ENCODE assay signal across 20 mouse cellular contexts in genomic region chr7:126007132-126007910, GRCm38 (mm10).
DNase-seq lines count a peak whose midpoint lies in the region; ATAC-seq lines count a peak whose summit lies in the region.
"Had no signal": no experiment of that assay in that cellular context is flagged by ENCODE, and none has a peak within 500 bp of the region (broad histone marks: within the 10 kb centered on the region; RNA-seq: fewer than 3 reads in every experiment).

No protein-coding gene starts in this region.

- H3K36me3 ChIP-seq in hindbrain, embryonic 13.5 days = no peaks in the 10 kb centered on the region
- no peaks in the 10 kb centered on the region for H3K36me3 ChIP-seq in hindbrain, embryonic 14.5 days (replicated peaks; ENCODE audit: control insufficient read depth, insufficient read depth)
- no peaks in the 10 kb centered on the region for H3K36me3 ChIP-seq in neural tube, embryonic 13.5 days
- H3K36me3 ChIP-seq: embryonic facial prominence, embryonic 13.5 days; forebrain, embryonic 12.5 days; heart, embryonic 10.5 days had no signal

- no peak overlapping the region for H3K4me3 ChIP-seq in hindbrain, embryonic 13.5 days
- no peak overlapping the region for H3K4me3 ChIP-seq in hindbrain, embryonic 14.5 days (replicated peaks; ENCODE audit: low read length)
- H3K4me3 ChIP-seq in neural tube, embryonic 13.5 days = no peak overlapping the region
- H3K4me3 ChIP-seq: embryonic facial prominence, embryonic 13.5 days; forebrain, embryonic 12.5 days; heart, embryonic 10.5 days had no signal

- no peaks in the 10 kb centered on the region for H3K27me3 ChIP-seq in hindbrain, embryonic 13.5 days
- H3K27me3 ChIP-seq in hindbrain, embryonic 14.5 days (ENCODE audit: control insufficient read depth, insufficient read depth, low read length) = no peaks in the 10 kb centered on the region
- H3K27me3 ChIP-seq in neural tube, embryonic 13.5 days = no peaks in the 10 kb centered on the region
- H3K27me3 ChIP-seq: embryonic facial prominence, embryonic 13.5 days had no signal

- peak; percentile 56 for DNase-seq in embryo, embryonic 10.5 days (ENCODE audit: low spot score)
- no peak for DNase-seq in embryo, embryonic 9.5 days (ENCODE audit: extremely low spot score)
- no peak for DNase-seq in hindbrain, embryonic 14.5 days (ENCODE audit: low spot score)
- peak; percentile 21 for DNase-seq in forelimb bud, embryonic 11.5 days (ENCODE audit: low read depth, low spot score)
- no peak for DNase-seq in layer of hippocampus, adult 18-20 months (ENCODE audit: low spot score in 2 of 2)
- no peak for DNase-seq in thymus, postnatal 10 days (ENCODE audit: low spot score in 2 of 2)
- DNase-seq: adrenal gland, postnatal 10 days; cerebellum, adult 11-12 months; cerebellum, adult 9-11 months; cerebellum, postnatal 36 days; gastrocnemius, postnatal 36 days; heart, adult 11 months; heart, postnatal 10 days; heart, postnatal 4 days had no signal

- peak overlapping the region; percentile 69; the same call in 1 of the 2 replicates for H3K27ac ChIP-seq in hindbrain, embryonic 13.5 days
- H3K27ac ChIP-seq in hindbrain, embryonic 14.5 days = no peak overlapping the region; the same call in 1 of the 2 replicates
- peak overlapping the region; percentile 89 for H3K27ac ChIP-seq in neural tube, embryonic 13.5 days (replicated peaks)
- H3K27ac ChIP-seq: embryonic facial prominence, embryonic 13.5 days; heart, embryonic 10.5 days had no signal

- H3K4me2 ChIP-seq in hindbrain, embryonic 13.5 days = no peak overlapping the region
- no peak overlapping the region for H3K4me2 ChIP-seq in hindbrain, embryonic 14.5 days (replicated peaks)
- no peak overlapping the region for H3K4me2 ChIP-seq in neural tube, embryonic 13.5 days
- H3K4me2 ChIP-seq: embryonic facial prominence, embryonic 13.5 days; forebrain, embryonic 12.5 days had no signal

- 51% methylated on average over 10 of the region's 10 CpGs for WGBS in hindbrain, embryonic 13.5 days
- WGBS in hindbrain, embryonic 14.5 days = 52% methylated on average over 10 of the region's 10 CpGs
- WGBS in neural tube, embryonic 13.5 days = 22% methylated on average over 10 of the region's 10 CpGs

- H3K9ac ChIP-seq in hindbrain, embryonic 13.5 days = no peak overlapping the region
- H3K9ac ChIP-seq in hindbrain, embryonic 14.5 days = no peak overlapping the region
- no peak overlapping the region for H3K9ac ChIP-seq in neural tube, embryonic 13.5 days
- H3K9ac ChIP-seq: embryonic facial prominence, embryonic 13.5 days; forebrain, embryonic 12.5 days had no signal

- H3K4me1 ChIP-seq in hindbrain, embryonic 13.5 days (replicated peaks) = peaks cover 49% of the 10 kb centered on the region
- peaks cover 10% of the 10 kb centered on the region; the same call in 1 of the 2 replicates for H3K4me1 ChIP-seq in hindbrain, embryonic 14.5 days (replicated peaks; ENCODE audit: control insufficient read depth, insufficient read depth, low read length)
- peaks cover 64% of the 10 kb centered on the region for H3K4me1 ChIP-seq in neural tube, embryonic 13.5 days (replicated peaks)

- ATAC-seq in hindbrain, embryonic 13.5 days (ENCODE audit: low FRiP score) = no peak
- no peak for ATAC-seq in hindbrain, embryonic 14.5 days (ENCODE audit: low FRiP score)
- no peak for ATAC-seq in neural tube, embryonic 13.5 days (ENCODE audit: low read depth)
- ATAC-seq: intestine, embryonic 16.5 days had no signal

- H3K9me3 ChIP-seq in hindbrain, embryonic 13.5 days = no peaks in the 10 kb centered on the region
- H3K9me3 ChIP-seq in hindbrain, embryonic 14.5 days (ENCODE audit: control insufficient read depth, low read length) = no peaks in the 10 kb centered on the region
- H3K9me3 ChIP-seq in neural tube, embryonic 13.5 days = no peaks in the 10 kb centered on the region
- H3K9me3 ChIP-seq: embryonic facial prominence, embryonic 13.5 days; forebrain, embryonic 12.5 days; heart, embryonic 10.5 days had no signal

Comparison
In these comparisons a context has a peak if more than half of its experiments do, and no peak if none do; other contexts are left out.
1. DNase-seq: peak in embryo, embryonic 10.5 days (single experiment) and forelimb bud, embryonic 11.5 days (single experiment); none in embryo, embryonic 9.5 days (single experiment), hindbrain, embryonic 14.5 days (single experiment), layer of hippocampus, adult 18-20 months (0 of 2) and thymus, postnatal 10 days (0 of 2).